Mouse (Mus musculus) C2C12 (cell line): ENCODE measurements at regions not wholly inside any gene's neighbourhood (a gene's known extent, or its start where the extent isn't known, plus 50 kb on each side); places are given as distances from the start of the nearest gene placed in this dataset.

Experiments used
- H3K27me3 ChIP-seq: one replicate; pipeline ENCODE4 v1.6.1; 2011; ENCODE audit not compliant: control insufficient read depth, insufficient read depth, insufficient read length
- H3K36me3 ChIP-seq: one replicate; pipeline ENCODE4 v1.6.1; 2011; ENCODE audit not compliant: control insufficient read depth, insufficient read depth
- H3K4me3 ChIP-seq: one replicate; pipeline ENCODE4 v1.5.1; 2011; ENCODE audit warnings: mild to moderate bottlenecking, control low read depth; ENCODE audit not compliant: poor library complexity, insufficient read depth, severe bottlenecking
- H3K79me2 ChIP-seq: one replicate; pipeline ENCODE4 v1.6.1; 2011; ENCODE audit not compliant: control insufficient read depth, insufficient read depth
- H3K79me3 ChIP-seq: one replicate; pipeline ENCODE4 v1.6.1; 2011; ENCODE audit warnings: low read depth, control low read depth
- H3ac ChIP-seq: one replicate; pipeline ENCODE3; 2011; ENCODE audit warnings: low read depth; ENCODE audit not compliant: control insufficient read depth, insufficient read length
- CEBPB ChIP-seq: IDR thresholded peaks from one replicate; pipeline ENCODE4 v1.6.1; 2011; ENCODE audit warnings: low read depth, mild to moderate bottlenecking, control low read depth, moderate library complexity
- CTCF ChIP-seq: IDR thresholded peaks from one replicate; pipeline ENCODE4 v1.5.1; 2011; ENCODE audit not compliant: control insufficient read depth, insufficient read depth, insufficient read length
- FOSL1 ChIP-seq: IDR thresholded peaks from one replicate; pipeline ENCODE4 v1.8.0; 2011; ENCODE audit warnings: mild to moderate bottlenecking, low read length; ENCODE audit not compliant: poor library complexity, insufficient read depth, severe bottlenecking
- MAX ChIP-seq: IDR thresholded peaks from one replicate; pipeline ENCODE4 v1.6.1; 2011; ENCODE audit warnings: mild to moderate bottlenecking, control low read depth
- MYOD1 ChIP-seq: IDR thresholded peaks from one replicate; pipeline ENCODE4 v1.6.1; 2011; ENCODE audit warnings: low read depth; ENCODE audit not compliant: control insufficient read depth, insufficient read length
- MYOG ChIP-seq: IDR thresholded peaks from one replicate; pipeline ENCODE4 v1.6.1; 2011; ENCODE audit not compliant: control insufficient read depth, insufficient read length; ENCODE audit errors: extremely low read depth
- USF1 ChIP-seq: IDR thresholded peaks from one replicate; pipeline ENCODE4 v1.6.1; 2011; ENCODE audit warnings: low read depth, mild to moderate bottlenecking, control low read depth, moderate library complexity

DNA sequence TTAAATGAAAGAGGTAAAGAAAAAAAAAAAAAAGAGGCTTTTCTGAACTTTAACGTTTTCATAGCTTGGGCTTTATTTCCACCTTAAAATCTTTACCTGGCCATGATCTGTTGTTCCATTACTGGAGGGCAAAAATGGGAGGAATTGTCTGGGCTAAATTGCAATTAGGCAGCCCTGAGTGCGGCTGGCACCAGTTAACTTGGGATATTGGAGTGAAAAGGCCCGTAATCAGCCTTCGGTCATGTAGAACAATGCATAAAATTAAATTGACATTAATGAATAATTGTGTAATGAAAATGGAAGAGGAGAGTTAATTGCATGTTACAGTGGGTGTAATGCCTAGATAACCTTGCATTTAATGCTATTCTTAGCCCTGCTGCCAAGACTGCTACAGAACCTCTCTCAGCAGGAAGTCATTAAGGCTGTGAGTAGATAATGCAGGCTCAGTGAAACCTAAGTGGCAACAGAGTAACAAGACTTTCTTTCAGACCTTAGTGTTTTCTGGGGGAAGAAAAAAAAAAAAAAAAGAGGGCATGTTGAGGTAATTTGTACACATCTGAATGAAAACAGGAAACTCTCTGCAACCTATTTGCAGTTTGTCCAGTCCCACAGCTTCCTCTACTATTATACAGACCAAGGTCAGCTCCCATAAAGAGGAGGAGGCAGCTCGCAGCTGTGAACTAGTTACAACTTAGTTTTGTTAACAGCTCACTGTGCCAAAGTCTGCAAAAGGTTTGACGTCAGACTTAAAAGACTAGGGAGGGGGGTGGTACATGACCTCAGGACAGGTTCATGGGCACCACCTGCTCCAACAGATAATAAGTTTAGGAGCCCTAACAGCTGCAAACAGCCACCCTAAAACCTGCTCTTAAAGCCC, 290.4 kb downstream of the Lmo4 start:
- H3K79me2 ChIP-seq: no peaks in the 10 kb centered on the region
- H3K4me3 ChIP-seq: no peak overlapping the region
- no peaks in the 10 kb centered on the region for H3K27me3 ChIP-seq
- H3K79me3 ChIP-seq: no peaks in the 10 kb centered on the region
- H3ac ChIP-seq: no peak overlapping the region
- TF ChIP-seq MAX (no peak), CTCF (no peak), USF1 (no peak), MYOG (no peak), MYOD1 (no peak), CEBPB (no peak), FOSL1 (no peak)
- no peaks in the 10 kb centered on the region for H3K36me3 ChIP-seq

- TF ChIP-seq MYOD1 (no peak), MAX (no peak), FOSL1 (no peak), CEBPB (no peak), CTCF (no peak), MYOG (no peak), USF1 (no peak)
- Histone ChIP-seq H3K36me3 (no peaks in the 10 kb centered on the region), H3K27me3 (no peaks in the 10 kb centered on the region), H3K79me2 (no peaks in the 10 kb centered on the region), H3ac (no peak overlapping the region), H3K4me3 (no peak overlapping the region), H3K79me3 (no peaks in the 10 kb centered on the region)
Measured at GRCm38 (mm10) chr3:143913044-143913574, 291.9 kb downstream of the Lmo4 start.

DNA sequence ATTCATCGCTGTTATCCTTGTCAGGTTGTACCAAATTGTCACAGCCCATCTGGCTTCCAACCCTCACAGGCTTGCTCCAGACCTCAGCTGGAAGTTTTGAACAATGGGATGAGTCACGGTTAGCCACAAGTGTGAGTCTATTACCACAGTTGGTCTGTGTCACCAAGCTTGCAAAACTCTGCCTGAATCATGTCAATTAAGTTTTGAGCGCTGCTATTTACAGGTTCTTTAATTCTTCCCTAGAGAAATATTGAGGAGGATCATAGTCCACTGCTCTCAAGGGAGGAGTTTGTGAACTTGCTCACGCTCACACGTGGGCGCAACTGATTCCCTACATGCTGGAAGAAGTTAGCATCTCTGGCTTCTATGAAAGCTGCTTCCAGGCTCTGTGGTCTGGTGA, 292.6 kb downstream of the Lmo4 start:
- H3K79me2 ChIP-seq: no peaks in the 10 kb centered on the region
- no peak overlapping the region for H3K4me3 ChIP-seq
- H3K36me3 ChIP-seq: no peaks in the 10 kb centered on the region
- H3ac ChIP-seq: no peak overlapping the region
- H3K79me3 ChIP-seq: no peaks in the 10 kb centered on the region
- TF ChIP-seq MYOD1 (peak; percentile 75), CTCF (no peak), USF1 (peak; percentile 53), CEBPB (peak; percentile 98), MAX (peak; percentile 63), FOSL1 (peak; percentile 99), MYOG (no peak)
- H3K27me3 ChIP-seq: no peaks in the 10 kb centered on the region

DNA sequence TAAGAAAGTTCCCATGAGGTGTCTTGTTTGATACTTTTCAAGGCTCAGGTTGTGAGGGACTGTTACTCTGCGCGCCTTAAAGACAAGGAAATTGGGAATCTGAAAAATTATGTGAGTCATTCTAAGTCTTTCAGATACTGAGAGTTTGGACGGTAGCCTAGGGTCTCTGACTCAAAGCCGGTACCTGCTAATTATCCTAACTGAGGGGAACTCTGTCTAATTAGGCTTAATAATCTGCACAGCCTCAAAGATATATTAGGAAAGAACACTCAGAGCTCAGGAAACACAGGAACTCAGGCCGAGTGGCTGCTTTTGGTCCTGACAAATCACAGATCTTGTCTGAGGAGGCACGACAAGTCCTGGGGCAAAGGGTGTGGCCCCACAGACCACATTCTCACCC, 295.7 kb downstream of the Lmo4 start:
- no peaks in the 10 kb centered on the region for H3K27me3 ChIP-seq
- TF ChIP-seq CEBPB: no peak
- TF ChIP-seq USF1: no peak
- no peak overlapping the region for H3K4me3 ChIP-seq
- H3K36me3 ChIP-seq: no peaks in the 10 kb centered on the region
- no peaks in the 10 kb centered on the region for H3K79me2 ChIP-seq
- H3ac ChIP-seq: no peak overlapping the region
- no peaks in the 10 kb centered on the region for H3K79me3 ChIP-seq

- H3K27me3 ChIP-seq: no peaks in the 10 kb centered on the region
- no peaks in the 10 kb centered on the region for H3K79me3 ChIP-seq
- no peaks in the 10 kb centered on the region for H3K36me3 ChIP-seq
- no peak overlapping the region for H3K4me3 ChIP-seq
- no peak overlapping the region for H3ac ChIP-seq
- H3K79me2 ChIP-seq: no peaks in the 10 kb centered on the region
- TF ChIP-seq CEBPB (no peak), MAX (no peak), FOSL1 (no peak), CTCF (no peak)
Measured at GRCm38 (mm10) chr3:143903421-143903820, 301.6 kb downstream of the Lmo4 start.

- no peak for TF ChIP-seq FOSL1
- no peak for TF ChIP-seq MYOD1
- no peak for TF ChIP-seq MAX
Measured at GRCm38 (mm10) chr3:143880813-143881212, 324.2 kb downstream of the Lmo4 start.

More at GRCm38 (mm10) chr3:143880813-143881212, 324.2 kb downstream of the Lmo4 start:
- no peaks in the 10 kb centered on the region for H3K36me3 ChIP-seq
- no peak overlapping the region for H3ac ChIP-seq
- no peaks in the 10 kb centered on the region for H3K79me2 ChIP-seq
- no peaks in the 10 kb centered on the region for H3K27me3 ChIP-seq
- no peaks in the 10 kb centered on the region for H3K79me3 ChIP-seq
- no peak overlapping the region for H3K4me3 ChIP-seq
